Mouse (Mus musculus) left cerebral cortex, postnatal 14 days (tissue): ENCODE measurements at regions not wholly inside any gene's neighbourhood (a gene's known extent, or its start where the extent isn't known, plus 50 kb on each side); places are given as distances from the start of the nearest gene placed in this dataset.

Source experiments
- DNase-seq, 2 experiments: peaks; one replicate each; pipeline ENCODE4 v3.0.0; 2021 to 2022; ENCODE audit warnings: low spot score in 2 of 2, mixed read lengths in 1 of 2
- intact Hi-C: fragments of 180-260 bp; cut with DNase I; formaldehyde crosslinking; loops from one replicate; pipeline ENCODE4 v1.15.1; 2025

GRCm38 (mm10) chr12:50851644-50852043, 202.7 kb upstream of the Prkd1 start:
- intact Hi-C loops = no loop called here
- DNase-seq = no peak

DNA sequence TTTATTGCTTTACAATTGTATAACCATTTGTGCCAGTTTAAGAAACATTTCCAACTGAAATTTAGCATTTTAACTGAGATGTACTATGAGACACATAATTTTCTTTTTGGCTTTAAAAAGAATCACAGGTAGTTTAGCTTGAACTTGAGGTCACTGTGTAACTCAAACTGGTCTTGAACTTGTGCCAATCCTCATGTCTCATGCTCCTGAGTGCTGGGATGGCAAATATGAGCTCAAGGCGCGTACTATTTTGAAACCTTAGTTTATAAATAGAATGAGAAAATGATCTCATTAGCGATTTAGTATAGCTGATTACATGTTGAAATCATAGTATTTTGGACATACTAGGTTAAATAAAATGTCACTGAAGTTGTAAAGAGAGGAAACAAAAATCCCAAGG, 199.1 kb upstream of the Prkd1 start:
- intact Hi-C loops = no loop called here

GRCm38 (mm10) chr12:50842744-50843143, 193.8 kb upstream of the Prkd1 start:
- DNase-seq = peak in 1 of 2 experiments; percentile 6
- intact Hi-C loops = no loop called here

More for the DNA sequence above, 199.1 kb upstream of the Prkd1 start:
- no peak for DNase-seq

DNA sequence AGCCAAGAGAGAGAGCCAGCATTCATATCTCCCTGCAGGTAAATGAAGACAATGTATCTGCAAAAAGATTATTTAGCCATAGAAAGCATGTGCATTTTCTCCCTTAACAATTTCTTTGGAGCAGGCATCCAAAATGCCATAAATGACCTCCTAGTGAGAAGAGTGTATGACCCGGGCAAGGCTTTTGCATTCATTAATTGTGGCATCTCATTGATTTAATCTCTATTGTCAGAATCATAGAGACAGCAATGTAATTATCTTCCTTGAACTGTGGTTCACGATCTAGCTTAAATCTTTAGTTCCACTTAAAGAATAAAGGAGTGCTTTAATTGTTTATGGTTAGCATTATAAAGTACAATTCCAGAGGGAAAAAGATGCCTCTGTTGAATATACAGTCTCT, 190.5 kb upstream of the Prkd1 start:
- DNase-seq = no peak
- intact Hi-C loops = no loop called here

GRCm38 (mm10) chr12:50808731-50809281, 159.9 kb upstream of the Prkd1 start:
- intact Hi-C loops = no loop called here
- no peak for DNase-seq

DNA sequence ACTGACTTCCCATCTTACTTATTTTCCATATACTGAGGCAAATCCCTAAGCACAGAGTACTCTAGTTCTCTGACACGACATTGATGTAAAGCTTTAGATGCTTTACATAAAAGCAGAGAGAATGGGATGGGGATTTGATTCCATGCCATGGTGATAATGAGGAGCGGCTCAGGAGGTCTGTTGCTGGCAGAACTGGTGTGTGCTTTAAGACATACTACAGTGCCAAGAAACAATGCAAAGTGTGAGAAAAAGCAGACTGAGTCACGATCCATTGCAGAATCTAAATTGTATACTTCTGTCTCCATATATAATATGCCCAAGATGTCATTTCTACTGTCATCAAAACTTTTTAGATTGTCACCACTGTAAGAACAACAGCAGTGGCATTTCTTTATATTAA, 155.5 kb upstream of the Prkd1 start:
- peak in 1 of 2 experiments; percentile 53 for DNase-seq
- intact Hi-C loops = no loop called here

GRCm38 (mm10) chr12:50765156-50765940, 116.5 kb upstream of the Prkd1 start:
- DNase-seq = peak in 1 of 2 experiments; percentile 11
- intact Hi-C loops = no loop called here

DNA sequence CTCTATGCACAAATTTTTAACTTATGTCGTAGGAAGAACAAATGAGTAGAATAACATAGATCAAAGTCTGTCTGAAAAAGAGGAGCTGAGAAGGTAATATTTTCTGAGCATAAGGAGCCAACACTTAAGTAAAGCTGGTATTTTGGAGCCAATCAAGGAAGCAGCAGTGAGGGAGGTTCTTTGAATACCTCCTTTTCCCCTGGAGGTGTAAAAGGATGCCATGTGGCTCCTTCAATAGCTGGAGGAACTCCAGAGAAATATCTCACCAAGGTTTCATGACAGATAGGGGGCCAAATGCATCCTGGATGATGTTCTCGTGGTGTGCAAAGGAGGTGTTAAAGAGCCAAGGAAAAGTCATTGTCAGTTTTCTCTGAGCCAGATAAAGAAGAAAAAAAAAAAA, 115.6 kb upstream of the Prkd1 start:
- intact Hi-C loops = no loop called here
- peak; percentile 9 to 38 for DNase-seq

- intact Hi-C loops = no loop called here
- peak; percentile 9 to 16 for DNase-seq
These were observed 85.2 kb upstream of the Prkd1 start for GRCm38 (mm10) chr12:50734135-50734534.

DNA sequence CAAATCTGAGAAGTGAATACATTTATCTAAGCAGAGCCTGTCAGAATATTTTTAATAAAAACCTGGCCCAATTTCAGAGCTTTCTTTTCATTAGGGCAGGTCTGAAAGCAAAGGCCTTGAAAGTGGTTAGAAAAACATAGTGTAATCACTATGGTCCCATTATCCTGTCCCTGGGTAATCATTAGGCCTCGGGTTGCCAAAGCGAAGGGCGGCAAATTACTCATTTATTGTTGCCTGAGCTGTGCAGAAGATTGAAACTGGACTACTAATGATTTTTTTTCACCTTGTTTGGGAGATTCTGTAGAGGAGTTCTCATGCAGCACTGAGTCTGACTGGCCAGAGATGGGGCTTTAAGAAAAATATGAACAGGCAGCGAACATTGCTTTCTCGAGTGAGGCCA, 63.7 kb upstream of the Prkd1 start:
- intact Hi-C loops = no loop called here
- DNase-seq = no peak

DNA sequence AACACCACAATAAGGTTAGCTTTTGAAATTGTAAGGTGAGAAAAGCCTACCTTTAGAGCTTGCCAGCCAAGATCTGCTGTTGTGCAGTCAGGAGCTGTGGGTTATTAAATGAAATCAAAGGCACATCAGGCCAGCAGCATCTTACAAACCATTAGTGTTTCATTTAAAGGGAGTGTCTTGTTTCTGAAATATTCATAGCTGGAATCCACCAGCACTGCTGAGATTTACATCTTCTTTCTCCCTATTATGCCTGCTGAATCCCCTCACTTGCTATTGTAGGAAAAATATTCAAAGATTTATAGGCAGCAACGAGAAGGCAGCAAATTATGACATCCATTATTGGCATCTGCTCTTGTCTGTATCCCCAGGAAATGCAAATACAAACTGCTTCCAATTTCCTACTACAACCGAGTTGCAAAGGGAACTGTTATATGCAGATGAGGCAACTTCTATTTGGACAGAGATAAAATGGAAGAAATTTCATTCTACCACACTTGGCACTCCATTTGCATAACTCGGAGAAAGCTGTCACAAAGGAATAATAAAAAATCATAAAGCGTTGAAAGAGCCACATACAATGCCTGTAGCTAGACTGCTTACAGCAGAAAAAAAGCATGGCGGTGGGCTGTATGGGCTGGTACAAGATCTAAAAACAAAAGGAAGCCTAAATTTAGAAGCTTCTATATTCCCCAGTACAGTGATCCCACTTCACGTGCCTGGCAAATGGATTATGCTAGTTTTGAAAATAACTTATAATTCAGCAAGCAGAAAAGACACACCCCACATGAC, 60.3 kb upstream of the Prkd1 start:
- DNase-seq = no peak
- intact Hi-C loops = loop anchor here (10.0 kb wide), 2 partner anchors 236 to 476 kb away; no protein-coding TSS in a partner anchor

GRCm38 (mm10) chr12:50698613-50699442, 49.9 kb upstream of the Prkd1 start:
- intact Hi-C loops = loop anchor here (5.0 kb wide), 1 partner anchor 387 kb away; no protein-coding TSS in a partner anchor
- peak; percentile 10 to 46 for DNase-seq
